Mouse (Mus musculus): ENCODE results near the gene Tmc4. TPM values are rescaled to one million over a fixed set of nuclear protein-coding genes. Genes with fewer than 3 reads are reported as not detected.
A peak's percentile ranks its signal among the peaks of the same experiment; 100 is the strongest.

Tmc4 gene
- total RNA-seq, 2 experiments from 2014 or later, result 2.2 to 2.4 TPM

DNA sequence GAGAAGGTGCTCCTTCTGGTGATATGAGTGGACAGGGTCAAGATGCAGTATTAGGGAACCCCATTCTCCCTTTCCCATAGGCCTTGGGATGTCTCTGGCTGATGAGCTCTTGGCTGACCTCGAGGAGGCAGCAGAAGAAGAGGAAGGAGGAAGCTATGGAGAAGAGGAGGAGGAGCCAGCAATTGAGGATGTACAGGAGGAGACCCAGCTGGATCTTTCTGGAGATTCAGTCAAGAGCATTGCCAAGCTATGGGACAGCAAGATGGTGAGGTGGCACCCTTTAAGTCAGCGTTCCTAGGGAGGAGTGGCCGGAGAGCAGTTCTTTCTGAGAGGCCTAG is 46.9 kb downstream of the Tmc4 start:
- DNase-seq, result no peak

DNA sequence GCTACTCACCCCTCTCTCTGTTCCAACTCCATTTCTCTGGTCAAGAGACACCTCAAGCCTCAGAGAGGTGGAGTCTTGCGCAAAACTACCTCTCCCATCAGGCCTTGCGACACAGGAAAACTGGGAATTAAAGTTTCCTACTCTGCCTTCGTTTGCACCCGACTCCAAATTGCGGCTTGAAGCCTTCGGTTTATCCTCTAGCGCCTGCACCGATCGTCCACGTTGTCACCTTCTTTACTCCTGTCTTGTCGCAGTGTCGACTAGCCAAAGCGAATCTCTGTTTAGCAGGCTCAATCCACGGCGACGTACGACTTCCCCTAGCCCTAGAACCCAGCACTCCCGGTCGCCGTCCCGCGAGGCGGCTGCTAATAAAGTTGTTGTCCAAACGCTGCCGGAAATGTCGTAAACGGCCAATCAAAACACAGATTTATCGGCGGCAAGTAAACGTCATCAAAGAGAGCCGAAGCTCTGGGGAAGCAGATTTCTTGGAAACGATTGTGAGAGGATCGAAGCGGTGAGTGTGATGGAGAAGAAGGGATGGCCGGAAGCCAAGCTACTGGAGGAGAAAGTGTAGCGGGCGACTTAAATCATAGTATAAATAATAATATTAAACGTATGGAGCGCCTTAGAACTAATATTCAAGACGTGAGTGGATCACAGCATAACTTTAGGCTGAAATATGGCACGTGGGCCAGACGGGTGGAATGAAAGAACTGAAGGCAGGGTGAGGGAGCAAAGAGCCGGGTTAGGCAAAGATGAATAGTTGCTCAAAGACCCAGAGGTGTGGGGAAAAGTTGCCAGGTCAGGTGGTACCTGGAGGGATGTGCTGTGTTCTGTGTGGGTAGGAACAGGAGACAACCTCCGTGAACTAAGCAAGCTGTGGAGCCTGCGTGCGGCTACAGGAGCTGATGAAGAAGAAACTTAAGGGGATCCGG is 47.5 kb downstream of the Tmc4 start, which contains the start of the genes Tfpt and Prpf31:
Gene Tfpt (minus strand): TSS at position 387 of the 935 bp plus-strand sequence.
Gene Prpf31 (plus strand): TSS at position 443 of the 935 bp plus-strand sequence.
- DNase-seq, result peak; percentile 91

DNA sequence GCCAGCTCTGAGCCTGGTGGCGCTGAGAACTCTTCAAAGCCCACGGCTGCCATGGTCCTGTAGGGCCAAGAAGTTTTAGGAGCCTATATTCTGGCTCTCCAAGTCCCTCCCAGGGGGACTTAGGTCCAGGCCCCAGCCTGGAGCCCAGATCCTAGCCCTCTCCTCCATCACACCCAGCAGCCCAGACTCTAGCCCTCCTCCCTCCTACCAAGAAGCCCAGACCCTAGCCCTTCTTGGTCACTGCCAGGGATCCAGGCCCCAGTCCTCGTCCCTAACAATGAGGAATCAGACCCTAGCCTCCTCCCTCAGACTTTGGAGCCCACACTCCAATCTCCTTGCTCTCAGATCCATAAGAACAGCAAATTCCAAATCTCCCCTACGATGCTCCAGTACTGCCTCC is 48.3 kb downstream of the Tmc4 start:
- DNase-seq, result no peak

DNA sequence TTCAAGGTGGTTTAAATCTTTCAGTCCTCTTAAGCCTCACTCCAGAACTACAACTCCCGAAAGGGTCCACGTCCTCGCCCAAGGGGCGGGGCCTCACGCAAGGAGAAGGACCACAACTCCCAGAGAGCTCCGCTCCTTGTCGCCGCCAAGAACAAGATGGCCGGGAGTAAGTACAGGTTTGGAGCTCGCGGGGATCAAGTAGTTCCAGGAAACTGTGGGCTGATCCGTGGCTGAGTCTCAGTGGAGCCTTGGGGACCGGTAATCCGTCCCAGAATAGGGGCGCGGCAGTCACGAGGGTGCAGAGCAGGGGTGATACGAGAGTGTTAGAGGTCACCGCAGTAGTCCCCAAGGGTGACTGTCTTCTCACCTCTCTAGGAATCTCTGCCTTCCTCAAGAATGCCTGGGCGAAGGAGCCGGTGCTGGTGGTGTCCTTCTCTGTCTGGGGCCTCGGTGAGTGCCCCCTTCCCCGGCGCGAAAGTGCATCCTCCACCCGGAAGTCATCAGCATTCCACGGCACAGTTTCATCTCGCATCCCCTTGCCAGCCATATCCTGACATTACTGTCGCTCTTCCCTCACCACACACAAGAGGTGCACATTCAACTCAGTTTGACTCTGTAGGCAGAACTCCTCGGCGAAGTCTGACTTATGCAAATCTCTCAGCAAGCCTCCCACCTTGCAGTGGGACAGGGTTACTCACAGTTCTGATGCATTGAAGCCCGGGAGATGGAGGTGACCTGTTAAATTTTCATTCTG is 59.9 kb downstream of the Tmc4 start, which contains the start of gene Ndufa3:
Gene Ndufa3 (plus strand): TSS at position 132 of the 754 bp plus-strand sequence.
- DNase-seq, result peak; percentile 88

DNA sequence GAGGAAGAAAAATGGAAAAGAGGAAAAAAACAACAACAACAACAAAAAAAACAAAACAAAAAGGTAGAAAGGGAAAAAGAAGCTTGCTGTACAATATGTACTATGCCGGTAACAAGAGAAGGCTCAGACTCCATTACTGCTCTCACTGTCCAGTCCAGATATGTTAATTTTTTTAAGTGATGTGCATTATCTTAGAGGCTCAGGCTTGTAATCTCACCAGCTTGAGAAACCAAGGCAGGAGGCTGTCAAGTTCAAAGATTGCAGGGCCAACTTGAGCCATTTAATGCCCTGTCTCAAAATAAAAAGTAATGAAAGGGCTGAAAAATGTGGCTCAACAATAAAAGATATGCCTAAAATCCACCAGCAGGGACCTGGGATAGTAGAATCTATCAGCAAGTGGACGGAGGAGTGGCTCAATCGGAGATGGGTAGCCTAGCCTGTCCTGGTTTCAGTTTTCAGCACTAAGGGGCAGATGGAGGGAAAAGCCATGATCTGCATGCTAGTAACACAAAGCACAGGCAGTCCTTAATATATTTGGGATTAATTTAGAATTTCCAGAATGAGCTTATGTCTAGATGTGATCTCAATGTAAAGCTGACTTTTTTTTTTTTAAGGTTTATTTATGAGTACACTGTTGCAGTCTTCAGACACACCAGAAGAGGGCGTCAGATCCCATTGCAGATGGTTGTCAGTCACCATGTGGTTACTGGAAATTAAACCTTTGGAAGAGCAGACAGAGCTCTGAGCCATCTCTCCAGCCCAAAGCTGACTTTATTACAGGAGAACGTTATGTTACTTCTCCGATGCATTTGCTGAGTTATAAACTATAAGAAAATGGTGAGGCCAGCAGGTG is 60.7 kb downstream of the Tmc4 start:
- no peak for DNase-seq

DNA sequence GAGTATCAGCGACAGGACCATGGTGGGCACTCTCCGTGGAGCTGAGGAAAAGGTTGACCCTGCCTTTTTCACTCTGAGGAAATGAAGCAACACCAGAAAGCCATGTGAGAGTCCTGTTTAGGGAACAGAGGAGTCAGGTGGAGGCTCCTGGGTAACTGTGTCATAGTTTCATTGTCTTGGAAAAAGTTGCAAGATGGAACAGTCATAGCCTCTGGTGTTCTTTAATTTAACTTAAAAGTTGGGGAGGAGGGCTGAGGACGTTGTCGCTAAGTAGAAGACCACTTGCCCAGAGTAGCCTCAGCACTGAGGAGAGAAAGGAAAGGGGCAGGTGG is 61.3 kb downstream of the Tmc4 start, which contains the start of gene Oscar:
Gene Oscar (minus strand): TSS at position 101 of the 332 bp plus-strand sequence.
- no peak for DNase-seq

Small RNAs within 50 kb of the gene (microRNA-seq; reads per million reads assigned to microRNA genes)
- gene Mir3572, result 5.1 to 5.2 reads per million in 2 experiments

Other genes starting within 250 kb of the Tmc4 start
- not detected for gene Tarm1, start 174.9 kb downstream of the Tmc4 start, total RNA-seq (2021)
- gene Oscar, start 61.4 kb downstream of the Tmc4 start, total RNA-seq (2021), result under 1 TPM; 0.52 to 0.81 TPM
- gene Ndufa3, start 60.2 kb downstream of the Tmc4 start, total RNA-seq (2021), result 1,000 to 10,000 TPM; 1,232 to 1,303 TPM
- 10 to 100 TPM; 18.0 to 23.0 TPM for gene Tfpt, start 47.6 kb downstream of the Tmc4 start, total RNA-seq (2021)
- 10 to 100 TPM; 37.5 to 40.3 TPM for gene Prpf31, start 47.6 kb downstream of the Tmc4 start, total RNA-seq (2021)
- gene Cnot3, start 32.3 kb downstream of the Tmc4 start, total RNA-seq (2021), result 10 to 100 TPM; 37.9 to 38.3 TPM
- gene Leng1, start 11.7 kb downstream of the Tmc4 start, total RNA-seq (2021), result 10 to 100 TPM in 1 of 2 experiments, 1 to 10 TPM in 1; 8.5 to 10.2 TPM
- 100 to 1,000 TPM; 127 to 133 TPM for gene Tsen34, start 15.3 kb upstream of the Tmc4 start, total RNA-seq (2021)
- 10 to 100 TPM; 29.7 to 32.3 TPM for gene Mboat7, start 16.0 kb upstream of the Tmc4 start, total RNA-seq (2021)
- gene Rps9, start 26.4 kb upstream of the Tmc4 start, total RNA-seq (2021), result 100 to 1,000 TPM; 875 to 920 TPM
- under 1 TPM; 0.43 to 0.64 TPM for gene Pirb, start 42.8 kb upstream of the Tmc4 start, total RNA-seq (2021)
- gene Gm15448, start 148.1 kb upstream of the Tmc4 start, total RNA-seq (2021), result not detected
- under 1 TPM in 1 of 2 experiments, not detected in 1; 0.14 TPM for gene Pira2, start 167.5 kb upstream of the Tmc4 start, total RNA-seq (2021)
- under 1 TPM in 1 of 2 experiments, not detected in 1; 0.29 TPM for gene Gm14548, start 220.6 kb upstream of the Tmc4 start, total RNA-seq (2021)
- gene Lilra6, start 237.9 kb upstream of the Tmc4 start, total RNA-seq (2021), result under 1 TPM; 0.12 to 0.14 TPM